Mouse (Mus musculus) heart, postnatal 0 days (tissue): ENCODE results near the gene Kctd21. TPM values are rescaled to one million over a fixed set of nuclear protein-coding genes. Genes with fewer than 3 reads are reported as not detected.
A peak's percentile ranks its signal among the peaks of the same experiment; 100 is the strongest.

Source experiments
- ATAC-seq: fragments of 200-750 bp; cut with Nextera tagmentation; 2 replicates; pipeline ENCODE4 v1.8.0; 2017; ENCODE audit warnings: low read depth, moderate number of reproducible peaks, moderate library complexity; ENCODE audit not compliant: insufficient read depth
- DNase-seq: peaks from one replicate; pipeline ENCODE4 v3.0.0-alpha.2; 2016; ENCODE audit warnings: low spot score
- H3K27ac ChIP-seq: fragments of 300-500 bp; sonication (generic); 2 replicates; pipeline ENCODE4 v1.5.1; 2014; ENCODE audit warnings: low read depth, mild to moderate bottlenecking
- H3K27me3 ChIP-seq: fragments of 300-500 bp; sonication (generic); 2 replicates; pipeline ENCODE4 v1.6.1; 2014; ENCODE audit warnings: low read length, mixed read lengths; ENCODE audit not compliant: control insufficient read depth, insufficient read depth
- H3K36me3 ChIP-seq: fragments of 300-500 bp; sonication (generic); replicated peaks from 2 replicates; pipeline ENCODE4 v1.6.1; 2014; ENCODE audit warnings: low read length, mixed read lengths; ENCODE audit not compliant: control insufficient read depth, insufficient read depth
- H3K4me1 ChIP-seq: fragments of 300-500 bp; sonication (generic); 2 replicates; pipeline ENCODE4 v1.6.1; 2014; ENCODE audit warnings: antibody characterized with exemption; ENCODE audit not compliant: control insufficient read depth, insufficient read depth
- H3K4me2 ChIP-seq: fragments of 300-500 bp; sonication (generic); 2 replicates; pipeline ENCODE4 v1.6.1; 2014; ENCODE audit warnings: low read depth, mild to moderate bottlenecking, low read length, moderate library complexity
- H3K4me3 ChIP-seq: fragments of 300-500 bp; sonication (generic); 2 replicates; pipeline ENCODE4 v1.5.1; 2014; ENCODE audit warnings: low read depth, low read length
- H3K9ac ChIP-seq: fragments of 300-500 bp; sonication (generic); replicated peaks from 2 replicates; pipeline ENCODE4 v1.6.1; 2014; ENCODE audit warnings: low read depth, low read length, mixed read lengths
- H3K9me3 ChIP-seq: fragments of 300-500 bp; sonication (generic); replicated peaks from 2 replicates; pipeline ENCODE4 v1.6.1; 2016; ENCODE audit warnings: low read length; ENCODE audit not compliant: control insufficient read depth
- CTCF ChIP-seq: IDR thresholded peaks from 2 replicates; pipeline ENCODE4 v1.5.1; 2016; ENCODE audit warnings: antibody characterized with exemption, control low read depth, low read depth
- EP300 ChIP-seq: IDR thresholded peaks from 2 replicates; pipeline ENCODE4 v1.6.1; 2016; ENCODE audit warnings: antibody characterized with exemption, low read depth
- WGBS: fragments of 180-500 bp; shearing (Covaris S2); extraction: QIAGEN DNeasy Blood & Tissue Kit; methylation state at CpG from one replicate; pipeline ENCODE4 v1.1.7; 2014; 5-methylcytosine and 5-hydroxymethylcytosine counted together
- polyA plus RNA-seq: library from polyadenylated mRNA; unstranded; fragments of >200 nt; fragmentation: Nextera tagmentation; extraction: Ambion mirVana; gene quantifications from 2 replicates; pipeline ENCODE4 v1.2.1, GENCODE M21; 2015
- total RNA-seq: library from RNA; depleted of rRNA; stranded (reverse); fragments of >200 nt; gene quantifications from 2 replicates; pipeline ENCODE4 v1.2.3, GENCODE M21; 2014; ENCODE audit warnings: low replicate concordance

Kctd21 gene
- total and polyA plus RNA-seq, 2 experiments from 2014 or later, result 1.9 to 3.4 TPM

DNA sequence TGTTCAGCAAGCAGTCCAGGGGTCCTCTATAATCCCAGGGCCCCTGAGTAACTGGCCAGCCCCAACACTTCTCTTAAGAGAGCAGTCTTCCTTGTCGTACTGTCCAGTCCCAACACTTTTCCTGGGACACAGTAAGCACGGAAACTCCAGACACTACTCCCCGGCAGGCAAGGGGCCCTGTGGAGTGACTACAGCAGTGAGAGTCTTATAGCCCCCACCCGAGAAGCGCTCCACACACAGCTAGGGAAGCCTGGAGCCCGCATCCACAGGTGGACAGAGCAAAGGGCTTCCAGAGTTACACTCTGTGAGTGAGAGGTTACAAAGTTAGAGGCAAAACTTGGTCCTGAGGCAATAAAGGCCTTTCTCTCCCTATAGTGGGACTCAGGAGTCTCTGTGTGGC lies 17.3 kb downstream of the Kctd21 start:
- TF ChIP-seq EP300 (no peak), CTCF (no peak)
- DNase-seq (no peak), ATAC-seq (no peak)
- H3K27me3 ChIP-seq, result no peaks in the 10 kb centered on the region
- no peak overlapping the region for H3K27ac ChIP-seq
- H3K9ac ChIP-seq, result no peak overlapping the region
- H3K4me3 ChIP-seq, result no peak overlapping the region
- H3K4me1 ChIP-seq, result no peaks in the 10 kb centered on the region
- peaks cover 8% of the 10 kb centered on the region; the same call in 1 of the 2 replicates for H3K36me3 ChIP-seq
- 90% methylated on average over 6 of the region's 6 CpGs for WGBS
- no peaks in the 10 kb centered on the region for H3K9me3 ChIP-seq
- no peak overlapping the region for H3K4me2 ChIP-seq

DNA sequence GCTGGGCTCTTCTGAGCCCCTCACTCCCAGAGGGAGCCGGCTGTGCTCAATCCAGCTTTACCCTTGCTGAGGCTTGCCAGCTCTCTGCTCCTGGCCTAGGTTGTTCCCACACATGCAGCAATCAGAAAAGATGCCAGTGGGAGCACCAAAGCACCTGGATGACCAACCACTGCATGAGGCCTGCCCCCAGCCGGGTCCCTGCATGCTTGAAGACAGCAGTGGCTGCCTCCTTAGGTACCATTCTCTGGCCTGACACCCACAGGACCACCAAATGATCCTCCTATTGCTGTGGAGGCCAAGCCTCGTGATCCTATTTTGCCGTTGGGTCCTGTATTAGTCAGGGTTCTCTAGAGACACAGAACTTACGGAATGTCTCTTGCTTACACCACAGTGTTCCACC lies 18.8 kb downstream of the Kctd21 start:
- Histone ChIP-seq H3K9ac (no peak overlapping the region), H3K27ac (no peak overlapping the region), H3K36me3 (peaks cover 8% of the 10 kb centered on the region; the same call in 1 of the 2 replicates), H3K4me3 (no peak overlapping the region), H3K4me1 (no peaks in the 10 kb centered on the region; the same call in 1 of the 2 replicates), H3K9me3 (no peaks in the 10 kb centered on the region), H3K27me3 (no peaks in the 10 kb centered on the region), H3K4me2 (no peak overlapping the region)
- 88% methylated on average over 5 of the region's 5 CpGs for WGBS
- no peak for TF ChIP-seq CTCF
- no peak for ATAC-seq
- no peak for DNase-seq

DNA sequence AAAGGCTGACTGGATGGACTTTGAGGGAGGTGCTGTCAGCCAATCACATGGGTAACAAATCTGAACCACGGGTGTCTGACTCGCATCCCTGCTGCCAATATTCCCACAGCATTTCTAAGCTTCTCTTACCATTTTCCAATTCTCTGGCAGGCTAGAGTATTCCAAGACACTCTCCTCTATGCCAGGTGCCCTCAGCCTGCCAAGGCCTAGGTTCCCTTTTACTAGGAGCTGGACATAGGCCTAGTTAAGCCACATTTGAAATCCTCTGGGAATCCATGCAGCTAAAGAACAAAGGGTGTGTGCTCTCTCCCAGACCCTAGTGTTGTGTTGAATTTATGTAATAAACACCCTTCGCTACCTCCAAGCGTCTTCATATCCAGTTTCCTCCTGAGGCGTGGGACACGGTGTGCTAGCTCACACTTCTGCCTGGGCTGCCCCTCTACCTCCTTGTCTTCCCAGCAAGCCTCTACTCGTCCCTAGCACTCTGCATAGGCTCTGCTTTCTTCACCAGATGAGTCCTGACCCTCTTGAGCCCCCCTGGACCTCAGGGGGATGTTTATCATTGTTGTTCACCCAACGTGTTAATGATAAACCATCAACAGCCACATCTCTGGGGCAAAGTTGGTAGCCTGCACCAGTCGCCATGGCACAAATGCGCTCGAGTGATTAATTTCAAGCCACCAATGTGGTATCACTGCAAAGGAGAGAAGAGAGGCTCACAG lies 19.8 kb downstream of the Kctd21 start:
- no peak overlapping the region for H3K4me2 ChIP-seq
- 81% methylated on average over 11 of the region's 11 CpGs for WGBS
- no peak overlapping the region for H3K4me3 ChIP-seq
- H3K36me3 ChIP-seq, result peaks cover 8% of the 10 kb centered on the region; the same call in 1 of the 2 replicates
- DNase-seq, result no peak
- ATAC-seq, result no peak
- H3K27me3 ChIP-seq, result no peaks in the 10 kb centered on the region
- no peak overlapping the region for H3K9ac ChIP-seq
- H3K4me1 ChIP-seq, result no peaks in the 10 kb centered on the region; the same call in 1 of the 2 replicates
- H3K27ac ChIP-seq, result no peak overlapping the region
- no peak for TF ChIP-seq EP300
- no peak for TF ChIP-seq CTCF
- H3K9me3 ChIP-seq, result no peaks in the 10 kb centered on the region

DNA sequence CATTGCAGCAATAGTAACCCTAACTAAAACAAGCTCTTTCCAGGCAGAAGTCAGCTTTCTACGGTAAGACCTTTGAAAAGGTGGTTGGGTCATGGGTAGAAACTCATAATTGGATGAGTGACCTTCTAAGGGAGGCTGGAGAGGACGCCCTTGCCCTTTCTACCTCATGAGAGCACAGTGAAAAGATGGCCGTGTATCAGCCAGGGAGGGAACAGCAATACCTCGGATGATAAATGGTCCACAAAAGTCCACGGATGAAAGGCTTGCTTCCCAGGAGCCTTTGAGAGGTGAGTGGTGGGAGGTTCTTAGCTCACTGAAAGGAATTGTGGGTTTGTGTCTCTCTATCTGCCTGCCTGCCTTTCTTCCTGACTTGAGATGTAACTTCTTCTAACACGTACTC lies 21.2 kb downstream of the Kctd21 start:
- ATAC-seq, result no peak
- H3K27me3 ChIP-seq, result no peaks in the 10 kb centered on the region
- H3K9ac ChIP-seq, result no peak overlapping the region
- H3K9me3 ChIP-seq, result no peaks in the 10 kb centered on the region
- TF ChIP-seq CTCF, result no peak
- no peak for TF ChIP-seq EP300
- H3K36me3 ChIP-seq, result 0 out of 2 replicates have a peak, but pooled peaks cover 3% of the 10 kb centered on the region
- DNase-seq, result no peak
- no peak overlapping the region for H3K4me2 ChIP-seq
- WGBS, result 92% methylated on average over 6 of the region's 6 CpGs
- H3K4me1 ChIP-seq, result no peaks in the 10 kb centered on the region; the same call in 1 of the 2 replicates
- no peak overlapping the region for H3K27ac ChIP-seq
- no peak overlapping the region for H3K4me3 ChIP-seq

DNA sequence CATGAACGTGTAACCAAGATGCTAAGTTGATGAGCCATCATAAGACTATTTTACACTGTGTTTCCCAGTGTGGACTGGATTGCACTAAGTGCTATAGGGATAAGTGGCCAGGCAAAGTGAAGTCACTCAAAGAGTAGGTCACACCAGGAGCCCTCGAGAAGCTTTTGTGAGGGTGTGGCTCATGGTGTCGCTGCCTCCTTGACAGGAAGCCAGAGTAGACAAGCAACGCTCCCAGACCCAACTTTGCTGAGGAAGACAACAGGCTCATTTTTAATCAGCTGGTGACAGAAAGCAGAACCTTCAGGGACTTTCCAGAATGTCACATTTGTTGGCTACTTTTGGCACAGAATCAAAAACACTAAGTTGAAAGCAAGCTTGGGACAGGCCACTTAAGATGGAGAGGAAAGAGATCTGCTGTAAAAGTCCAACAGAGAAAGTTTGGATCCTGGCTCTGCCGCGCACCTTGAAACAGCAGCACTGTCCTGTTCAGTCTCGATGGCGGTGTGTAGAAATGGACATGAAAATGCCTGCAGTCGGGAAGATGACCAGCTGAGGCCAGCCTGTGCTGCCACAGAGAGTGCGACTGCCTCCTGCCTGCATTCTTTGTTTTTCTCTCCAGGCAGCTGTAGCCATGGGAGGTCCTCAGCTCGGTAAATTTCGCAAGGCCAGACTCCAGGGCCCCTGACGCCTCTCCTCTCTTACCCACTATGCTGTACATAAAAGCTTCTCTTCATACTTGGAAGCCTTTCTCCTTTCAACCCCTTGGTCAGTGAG lies 23.1 kb downstream of the Kctd21 start:
- no peaks in the 10 kb centered on the region for H3K27me3 ChIP-seq
- TF ChIP-seq CTCF (no peak), EP300 (no peak)
- no peaks in the 10 kb centered on the region for H3K9me3 ChIP-seq
- H3K9ac ChIP-seq, result no peak overlapping the region
- H3K4me1 ChIP-seq, result no peaks in the 10 kb centered on the region; the same call in 1 of the 2 replicates
- DNase-seq, result peak; percentile 43
- H3K36me3 ChIP-seq, result no peaks in the 10 kb centered on the region
- peak overlapping the region; percentile 5; the same call in 1 of the 2 replicates for H3K4me2 ChIP-seq
- peak; percentile 47 for ATAC-seq
- 24% methylated on average over 13 of the region's 13 CpGs for WGBS
- H3K4me3 ChIP-seq, result no peak overlapping the region
- H3K27ac ChIP-seq, result no peak overlapping the region
